Mouse (Mus musculus) left cerebral cortex, adult 9 months (tissue): ENCODE data around the gene Gfra4.

Experiments used
- DNase-seq, 2 experiments: peaks; one replicate each; pipeline ENCODE4 v3.0.0; 2022; ENCODE audit warnings: low spot score in 2 of 2

The Gfra4 gene

DNA sequence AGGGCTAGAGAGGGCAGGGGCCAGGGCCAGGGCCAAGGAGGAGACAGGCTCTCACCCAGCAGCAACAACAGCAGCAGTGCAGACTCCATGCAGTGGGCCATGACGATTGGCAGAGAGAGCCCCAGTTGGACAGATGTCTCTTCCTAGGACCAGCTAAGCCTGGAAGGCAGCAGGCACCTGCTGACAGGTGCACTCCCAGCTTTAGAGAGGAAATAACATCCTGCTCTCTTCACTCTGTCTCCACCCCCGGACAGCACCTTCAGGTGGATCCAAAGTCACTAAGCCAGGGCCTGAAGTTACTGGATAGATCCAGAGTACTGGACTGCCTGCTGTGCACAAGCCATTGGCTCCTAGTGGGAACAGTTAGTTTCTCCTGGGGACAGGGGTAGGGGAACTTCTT, at the start of gene Gfra4:
Gene Gfra4 (minus strand): TSS at position 101 of the 400 bp plus-strand sequence.
- no peak for DNase-seq

DNA sequence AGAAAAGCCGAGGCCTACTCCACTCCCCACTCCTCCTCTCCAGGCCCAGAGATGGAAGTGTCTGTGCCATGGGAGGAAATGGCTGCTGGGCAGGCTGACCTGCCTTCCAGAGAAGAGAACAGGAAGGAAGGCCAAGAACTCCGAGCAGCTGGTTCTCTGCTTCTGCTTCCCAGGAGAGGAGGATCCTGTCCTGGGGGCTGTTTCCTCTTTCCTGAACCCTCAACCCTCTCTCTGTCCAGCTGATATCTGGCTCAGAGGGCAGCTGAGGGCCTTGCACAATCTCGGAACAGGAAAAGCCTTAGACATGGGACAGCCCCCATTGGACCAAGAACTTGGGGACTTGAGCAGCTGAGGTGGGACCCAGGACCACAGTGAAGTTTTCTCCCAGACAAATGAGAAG, 48.0 kb upstream of the Gfra4 start:
- DNase-seq, result no peak

DNA sequence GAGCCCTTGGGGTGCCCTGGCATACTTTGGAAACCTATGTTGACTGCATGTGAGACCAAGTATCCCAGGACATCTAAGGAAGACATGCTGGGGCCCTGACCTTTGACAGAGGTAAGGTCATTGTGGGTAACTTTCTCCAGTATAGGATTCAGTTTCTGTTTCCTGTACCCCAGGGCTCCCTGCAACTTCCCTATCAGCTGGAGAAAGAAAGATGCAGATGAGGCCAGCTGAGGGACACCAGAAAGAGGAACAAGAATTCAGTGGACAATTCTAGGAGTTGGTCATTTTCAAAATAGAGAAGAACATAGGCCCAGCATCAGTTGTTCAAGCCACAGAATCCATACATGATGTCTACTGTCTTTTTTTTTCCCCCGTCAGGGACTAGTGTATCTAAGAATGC, 46.7 kb upstream of the Gfra4 start:
- DNase-seq, result no peak

DNA sequence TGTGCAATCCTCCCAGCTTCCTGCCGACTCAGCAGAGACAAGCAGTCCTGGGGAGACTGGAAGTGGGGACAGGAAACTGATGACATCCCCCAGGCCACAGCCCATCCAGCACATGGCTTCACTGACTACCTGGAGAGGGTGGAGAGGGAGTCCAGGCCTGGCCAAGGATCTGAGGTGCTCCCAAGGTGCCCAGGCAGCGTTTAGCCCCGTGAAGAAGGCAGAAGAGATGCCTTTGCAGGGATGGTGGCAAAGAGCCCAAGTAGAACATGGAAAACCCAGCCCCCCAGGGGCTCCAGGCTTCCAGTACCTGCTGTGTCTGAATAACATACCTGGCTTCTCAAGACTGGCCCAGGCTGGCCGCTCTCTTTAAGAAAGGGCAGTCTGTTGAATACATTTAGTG, 45.7 kb upstream of the Gfra4 start:
- no peak for DNase-seq

DNA sequence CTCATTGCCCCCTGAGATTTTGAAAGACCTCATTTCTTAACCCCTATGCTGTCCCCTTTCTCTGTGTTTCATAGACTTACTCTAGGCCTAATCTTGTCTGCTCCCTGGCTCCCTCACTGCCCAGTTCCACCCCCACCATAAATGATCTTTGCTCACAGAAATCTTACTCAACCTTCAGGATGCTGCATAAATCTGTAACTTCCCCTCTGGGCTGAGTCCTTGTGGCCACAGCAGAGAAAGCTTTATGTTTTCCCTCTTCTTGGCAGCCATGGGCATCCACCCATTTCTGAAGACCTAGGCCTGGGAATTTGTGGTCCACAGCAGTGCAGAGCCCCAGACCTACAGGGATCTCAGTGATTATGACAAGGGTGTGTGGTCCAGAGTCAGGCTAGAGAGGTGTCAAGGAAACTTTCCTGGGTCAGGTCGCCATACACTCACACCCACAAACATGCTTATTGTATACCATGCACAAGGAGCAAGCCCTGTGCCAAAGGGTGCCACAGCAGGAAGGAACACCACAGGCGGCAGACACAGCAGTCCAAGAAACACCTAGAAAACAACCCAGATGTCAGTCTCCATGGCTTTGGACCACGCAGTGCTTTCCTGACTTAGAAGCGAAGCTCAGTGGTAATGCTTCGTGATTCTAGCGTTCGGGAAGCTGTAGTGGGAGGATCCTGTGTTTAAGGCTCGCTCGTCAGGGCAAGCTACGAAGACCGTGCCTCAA, 43.9 kb upstream of the Gfra4 start, which contains the start of gene Siglec1:
Gene Siglec1 (minus strand): TSS at position 99 of the 724 bp plus-strand sequence.
- DNase-seq, result no peak

DNA sequence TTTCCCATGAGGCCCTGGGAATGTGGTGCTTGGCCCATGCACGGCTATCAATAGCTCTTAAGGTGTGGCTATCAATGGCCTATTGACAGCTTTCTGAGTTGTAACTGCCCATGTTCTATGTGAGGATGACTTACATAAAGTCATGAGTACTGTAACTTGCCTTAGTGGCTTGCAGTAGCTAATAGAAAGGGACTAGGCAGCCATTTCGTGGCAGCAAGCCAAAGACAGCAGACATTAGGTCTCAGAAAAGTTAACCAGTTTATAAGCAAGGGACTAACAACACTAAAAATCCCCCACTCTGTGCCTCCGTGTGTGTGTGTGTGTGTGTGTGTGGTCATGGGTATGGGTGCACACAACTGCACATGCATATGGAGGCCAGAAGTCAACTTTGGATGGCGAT, 41.3 kb upstream of the Gfra4 start:
- no peak for DNase-seq

DNA sequence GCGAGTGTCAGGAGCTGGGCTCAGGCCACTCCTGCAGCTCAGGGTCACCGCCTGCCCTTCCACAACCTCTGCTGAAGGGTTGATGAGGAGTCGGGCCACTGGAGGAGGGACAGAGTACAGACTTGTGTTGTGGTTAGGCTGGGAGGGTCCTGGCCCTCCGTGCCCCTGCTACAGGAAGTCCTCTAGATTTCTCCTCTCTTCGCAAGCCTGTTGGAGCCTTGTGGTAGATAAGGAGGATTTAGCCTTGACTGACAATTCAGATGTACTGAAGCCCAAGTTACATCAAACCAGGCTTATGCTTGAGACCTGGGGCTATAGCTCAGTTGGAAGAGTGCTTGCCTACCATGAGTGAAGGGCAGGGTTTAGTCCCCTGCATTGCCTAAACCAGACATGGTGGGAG, 37.6 kb upstream of the Gfra4 start:
- no peak for DNase-seq

DNA sequence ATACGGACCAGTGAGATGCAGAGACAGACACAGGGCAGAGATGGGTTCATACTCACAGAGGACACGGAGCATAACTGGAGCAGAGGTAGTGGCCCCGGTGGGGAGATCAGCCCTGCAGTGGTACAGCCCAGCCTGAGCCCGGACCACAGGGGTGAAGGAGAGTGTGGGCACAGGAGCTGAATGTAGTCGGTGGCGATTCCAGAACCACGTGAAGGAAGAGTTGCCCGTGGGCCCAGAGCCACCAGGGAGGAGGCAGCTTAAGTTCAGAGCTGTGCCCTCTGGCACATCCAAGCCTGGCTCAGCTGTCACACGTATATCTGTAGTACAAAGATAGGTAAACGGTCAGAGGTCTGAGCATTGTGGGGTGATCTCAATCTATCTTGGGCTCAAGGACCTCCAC, 29.6 kb upstream of the Gfra4 start:
- no peak for DNase-seq

DNA sequence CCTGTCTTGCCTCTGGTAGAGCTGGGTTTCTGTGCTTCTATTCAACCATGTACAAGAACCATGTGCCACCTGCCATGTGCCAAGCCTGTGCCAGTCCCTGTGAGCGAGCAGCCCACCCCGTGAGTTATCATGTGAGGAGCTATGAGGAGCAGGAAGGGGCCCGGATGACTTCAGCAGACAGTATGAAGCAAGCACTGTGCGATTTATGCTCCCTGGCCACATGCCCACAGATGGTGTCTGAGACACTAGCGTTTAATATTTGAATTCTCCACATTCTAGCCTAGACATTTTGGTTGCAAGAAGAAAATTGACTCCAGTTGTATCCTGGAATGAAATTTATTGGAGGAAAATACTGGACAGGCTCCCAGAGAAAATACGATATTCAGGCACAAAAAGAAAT, 24.6 kb upstream of the Gfra4 start:
- no peak for DNase-seq

DNA sequence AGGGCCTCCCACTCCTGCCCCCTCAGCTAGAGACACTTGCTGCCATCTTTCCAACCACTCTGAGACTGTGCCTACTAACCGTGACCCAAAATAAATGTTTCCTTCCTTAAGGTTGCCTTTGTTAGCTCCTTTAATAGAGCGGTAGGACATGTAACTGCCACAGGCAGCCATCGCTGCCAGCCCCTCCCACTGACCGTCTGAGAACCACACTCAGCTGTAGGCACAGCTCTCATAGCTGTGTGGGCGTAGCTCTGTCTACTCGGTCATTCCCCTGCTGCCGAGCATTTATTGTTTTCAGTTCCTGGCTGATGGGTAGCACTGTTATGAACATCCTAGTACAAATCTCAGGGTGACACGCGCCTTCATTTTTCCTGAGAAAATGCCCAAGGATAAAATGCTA, 23.5 kb upstream of the Gfra4 start:
- DNase-seq, result no peak

DNA sequence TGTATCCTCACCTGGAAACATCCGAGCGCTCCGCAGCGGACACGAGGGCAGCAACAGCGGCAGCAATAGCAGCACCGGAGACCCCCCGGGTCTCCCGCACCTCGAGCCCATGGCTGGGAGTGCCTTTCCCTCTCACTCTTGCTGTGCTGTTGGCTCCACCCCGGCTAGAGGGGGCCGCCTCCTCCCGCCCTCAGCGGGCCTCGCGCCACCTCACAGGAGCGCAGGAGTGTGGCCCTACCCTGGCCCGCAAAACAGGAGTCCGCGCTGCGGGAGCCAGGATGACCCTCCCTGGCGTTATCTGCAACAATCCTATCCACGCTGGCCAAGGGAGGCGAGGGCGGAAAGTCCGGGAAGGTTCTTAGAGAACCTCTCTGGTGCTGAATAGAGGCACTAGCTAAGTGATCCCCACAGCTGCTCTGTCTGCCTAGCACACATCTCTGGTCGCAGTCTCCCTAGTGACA, 20.5 kb upstream of the Gfra4 start, which contains the start of gene Adam33:
Gene Adam33 (minus strand): TSS at position 411 of the 461 bp plus-strand sequence.
- DNase-seq, result no peak

DNA sequence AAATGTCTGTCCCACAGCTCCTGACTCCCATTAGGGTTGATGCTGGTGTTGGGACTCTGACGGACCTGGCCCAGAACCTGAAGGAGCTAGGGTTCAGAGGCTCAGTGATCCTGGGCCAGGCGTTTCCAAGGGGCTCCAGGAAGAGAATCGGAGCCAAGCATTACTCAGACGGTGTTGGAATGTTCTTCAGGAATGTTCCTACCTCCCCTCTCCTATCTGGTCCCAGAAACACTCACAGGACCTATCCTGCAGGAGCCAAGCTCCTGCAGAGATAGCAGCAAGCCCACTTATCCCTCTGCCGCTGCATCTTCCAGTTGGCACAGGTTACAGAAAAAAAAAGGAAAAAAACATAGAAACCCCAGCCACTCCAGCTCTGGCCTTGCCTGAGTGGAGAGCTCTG, 18.7 kb upstream of the Gfra4 start:
- DNase-seq, result no peak

DNA sequence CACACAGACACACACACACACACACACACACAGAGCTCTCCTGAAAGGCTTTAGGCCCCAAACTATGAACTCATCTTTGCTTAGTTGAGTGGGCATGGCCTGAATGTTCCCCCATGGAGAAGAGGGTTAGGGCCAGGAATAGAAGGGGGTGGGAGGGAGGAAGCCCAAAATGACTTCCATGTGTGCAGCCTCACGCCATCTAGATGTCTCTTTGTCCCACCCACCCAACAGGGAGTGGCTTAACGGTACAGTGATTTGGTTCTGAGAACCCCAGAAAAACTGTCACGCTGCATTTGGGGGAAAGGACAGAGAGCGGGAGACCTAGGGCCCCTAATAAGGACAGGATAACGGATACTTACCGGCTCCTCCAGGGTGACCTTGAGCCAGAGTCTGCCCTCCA, 17.9 kb upstream of the Gfra4 start:
- no peak for DNase-seq

DNA sequence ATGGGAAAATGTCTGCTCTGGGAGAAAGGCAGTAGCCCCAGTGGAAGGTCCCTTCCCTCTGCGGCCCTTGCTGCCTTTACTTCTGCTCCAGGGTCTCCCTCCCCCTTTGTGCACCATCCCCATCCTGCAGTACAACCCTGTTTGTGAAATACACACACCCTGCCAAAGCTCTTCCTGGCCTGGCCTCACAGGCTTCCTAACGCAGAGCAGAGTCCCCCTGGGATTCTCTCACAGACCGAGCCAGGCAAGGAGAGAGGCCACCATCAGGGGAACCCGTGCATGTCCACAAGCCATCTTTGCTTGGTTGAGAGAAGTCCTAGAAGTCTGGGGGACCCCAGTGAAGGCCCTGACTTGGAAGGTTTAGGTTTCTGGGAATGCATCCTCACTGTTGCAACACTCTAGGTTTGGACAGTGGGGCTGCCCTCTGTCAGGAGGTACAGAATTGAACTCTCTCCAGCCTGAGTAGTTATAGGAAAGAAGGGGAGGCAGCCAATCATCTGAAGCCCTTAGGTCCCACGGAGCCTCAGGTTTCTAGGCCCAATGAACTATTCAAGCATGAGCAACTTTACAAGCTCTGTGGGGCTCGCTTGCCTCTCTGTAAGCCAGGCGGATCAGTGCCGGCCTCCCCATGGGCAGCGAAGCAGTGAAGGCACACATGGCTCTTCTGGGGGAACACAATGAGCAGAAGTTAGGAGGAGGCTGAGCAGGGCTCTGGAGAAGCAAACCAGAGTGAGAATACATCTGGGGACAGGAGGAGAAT, 17.1 kb upstream of the Gfra4 start:
- no peak for DNase-seq

DNA sequence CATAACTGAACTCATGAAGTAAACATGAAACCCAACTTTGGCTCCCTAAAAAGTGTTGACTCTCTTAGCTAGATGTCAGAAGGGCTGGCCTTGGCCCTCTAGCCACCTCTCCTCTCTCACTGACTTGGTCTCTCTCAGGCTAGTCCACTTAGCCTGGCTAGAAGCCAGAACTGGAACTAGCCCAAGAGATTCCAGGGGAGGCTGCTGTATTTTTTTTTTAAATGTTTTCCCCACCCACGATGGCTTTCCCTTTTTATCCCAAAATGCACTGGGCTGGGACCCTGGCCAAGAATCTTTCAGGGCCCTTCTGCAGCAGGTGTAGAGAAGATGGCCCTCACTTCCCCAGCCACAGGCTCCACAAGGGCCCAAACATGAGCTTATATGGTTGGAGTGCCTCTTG, 16.5 kb upstream of the Gfra4 start:
- DNase-seq, result peak in 1 of 2 experiments; percentile 32

DNA sequence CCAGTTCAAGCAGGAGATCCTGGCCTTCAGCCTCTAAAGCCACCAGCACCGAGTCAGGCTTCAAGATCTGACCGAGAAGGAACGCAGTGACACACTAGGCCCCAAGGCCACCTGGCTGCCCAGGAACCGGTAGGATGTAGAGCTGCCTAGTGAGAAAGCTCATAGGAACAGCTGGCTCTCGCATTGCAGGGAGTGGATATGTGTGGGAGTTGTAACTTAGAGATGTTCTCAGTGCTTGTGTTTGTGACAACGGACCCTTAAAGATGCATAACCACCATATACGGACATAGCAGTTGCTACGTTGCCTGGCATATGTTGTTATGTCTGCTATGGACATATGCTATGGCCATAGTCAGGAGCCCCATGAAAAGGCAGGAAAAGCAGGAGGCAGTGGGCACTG, 15.8 kb upstream of the Gfra4 start:
- DNase-seq, result no peak

DNA sequence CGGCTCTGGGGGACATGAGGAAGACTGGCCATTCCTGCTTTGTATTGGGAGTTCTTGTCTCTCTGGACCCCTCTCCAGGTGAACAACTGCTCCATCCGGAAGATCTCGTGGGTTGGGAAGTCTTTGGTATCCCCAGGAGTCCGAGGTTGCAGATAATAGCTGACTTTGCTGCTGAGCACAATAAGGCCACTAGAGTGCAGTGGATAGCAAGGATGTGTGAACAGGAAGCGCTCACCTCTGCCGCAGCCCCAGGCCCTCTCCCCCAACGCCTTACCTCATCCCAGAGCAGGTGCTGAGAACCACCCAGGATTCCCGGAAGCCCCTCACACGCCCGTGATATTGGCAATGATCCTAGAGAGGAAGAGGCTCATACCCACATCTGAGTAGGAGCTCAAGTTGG, 13.3 kb upstream of the Gfra4 start:
- DNase-seq, result no peak

DNA sequence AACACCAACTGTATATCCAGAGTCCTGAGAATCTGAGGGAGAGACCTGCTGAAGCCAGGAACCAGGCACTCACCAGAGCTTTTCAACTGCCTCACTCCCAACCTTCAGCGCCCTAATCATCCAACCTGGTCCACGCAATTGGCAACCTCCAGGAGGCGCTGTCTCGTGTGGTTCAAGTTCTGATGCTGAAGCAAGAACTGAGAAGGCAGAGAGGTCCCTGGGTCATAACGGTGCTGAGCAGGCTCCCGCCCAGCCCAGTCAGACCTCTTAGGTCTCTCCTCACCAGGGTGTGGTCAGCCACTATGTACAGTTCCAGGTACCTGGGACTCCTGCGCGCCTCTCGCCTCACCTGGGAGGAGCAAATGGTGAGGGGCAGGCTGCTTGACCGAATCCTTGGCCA, 12.7 kb upstream of the Gfra4 start:
- DNase-seq, result peak in 1 of 2 experiments; percentile 41

DNA sequence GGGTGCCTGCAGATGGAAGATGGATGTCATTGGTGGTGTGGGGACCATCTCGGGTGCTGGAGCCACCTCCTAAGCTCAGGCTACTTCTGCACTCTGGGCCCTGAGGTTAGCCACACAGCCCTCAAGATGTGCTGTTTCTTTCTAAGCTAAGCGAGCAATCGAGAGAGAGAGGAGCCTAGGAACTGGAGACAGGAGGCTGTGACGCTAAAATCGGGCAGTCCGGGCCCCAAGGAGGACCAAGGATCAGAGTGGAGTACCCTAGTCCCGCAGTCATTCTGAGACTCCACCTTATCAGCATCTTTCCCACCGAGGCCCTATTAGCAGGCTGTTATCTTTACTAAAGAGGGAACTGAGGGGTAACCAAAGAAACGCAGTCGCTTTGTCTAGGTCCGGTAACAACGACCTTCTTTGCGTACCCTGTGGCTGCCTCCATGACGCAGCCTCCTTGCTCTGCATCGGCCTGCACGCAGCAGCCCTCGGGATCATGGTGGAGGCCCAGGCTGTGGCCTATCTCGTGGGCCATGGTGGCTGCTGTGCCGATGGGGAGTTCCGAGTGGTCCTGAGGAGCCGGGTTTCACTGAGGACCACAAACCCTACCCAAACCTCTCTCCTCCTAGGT, 11.9 kb upstream of the Gfra4 start:
- no peak for DNase-seq

DNA sequence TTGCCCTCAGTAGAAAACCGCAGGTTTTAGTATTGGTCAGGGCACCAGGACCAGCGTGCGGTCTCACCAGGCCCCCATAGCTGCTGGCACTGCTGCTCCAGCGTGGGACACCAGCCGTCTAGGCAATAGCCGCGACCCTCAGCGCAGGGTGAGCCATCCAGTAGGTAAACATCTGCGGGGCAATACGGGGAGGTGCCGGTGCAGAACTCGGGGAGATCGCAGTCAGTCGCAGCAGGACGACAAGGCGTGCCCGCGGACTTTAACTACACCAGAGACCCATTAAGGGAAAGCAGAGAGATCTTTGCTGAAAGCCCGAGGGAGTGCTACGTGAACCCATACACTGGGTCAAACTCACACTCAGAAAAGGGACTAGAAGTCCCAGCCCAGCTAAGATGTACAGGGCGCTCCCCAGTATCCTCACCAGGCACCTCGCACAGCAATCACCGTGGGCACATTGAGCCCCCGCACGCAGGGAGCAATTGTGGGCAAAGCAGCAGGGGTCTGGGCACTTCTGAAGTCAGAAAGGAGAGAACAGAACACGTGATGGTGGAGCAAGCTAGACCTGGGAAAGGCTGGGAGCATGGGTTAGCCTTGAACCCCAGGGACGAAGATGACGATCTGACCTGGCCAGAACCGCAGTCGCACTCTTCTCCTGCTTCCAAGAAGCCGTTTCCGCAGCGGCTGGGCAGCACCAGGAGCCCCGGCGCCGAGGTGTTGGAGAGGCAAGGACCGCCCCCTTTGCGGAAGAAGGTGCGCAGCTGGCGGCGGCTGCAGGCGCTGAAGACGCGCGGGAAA, 11.2 kb upstream of the Gfra4 start:
- DNase-seq, result no peak

DNA sequence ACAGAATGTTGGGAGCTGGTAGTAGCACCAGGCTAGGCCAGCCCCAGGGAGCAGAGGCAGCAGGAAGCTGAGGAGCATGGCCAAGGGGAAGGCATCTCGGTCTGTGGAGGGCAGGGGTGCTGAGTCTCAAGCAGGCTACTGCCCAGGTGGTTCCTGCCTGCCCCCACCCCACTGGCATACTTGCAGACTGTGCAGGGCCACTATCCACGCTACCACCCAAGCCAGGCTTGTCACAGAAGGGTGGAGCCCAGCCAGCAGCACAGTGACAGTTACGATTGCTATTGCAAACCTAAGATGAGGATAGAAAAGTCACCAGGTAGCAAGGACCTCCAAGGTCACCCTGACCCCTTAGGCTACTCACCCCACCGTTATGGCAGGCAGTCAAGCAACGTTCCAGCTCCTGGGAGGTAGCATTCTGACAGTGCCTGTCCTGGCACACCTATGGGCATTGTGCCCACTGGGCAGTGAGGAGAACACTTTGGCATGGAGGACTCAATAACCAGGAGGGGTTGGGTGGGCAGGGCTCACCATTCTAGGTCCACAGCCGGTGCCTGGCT, 10.1 kb upstream of the Gfra4 start:
- no peak for DNase-seq

DNA sequence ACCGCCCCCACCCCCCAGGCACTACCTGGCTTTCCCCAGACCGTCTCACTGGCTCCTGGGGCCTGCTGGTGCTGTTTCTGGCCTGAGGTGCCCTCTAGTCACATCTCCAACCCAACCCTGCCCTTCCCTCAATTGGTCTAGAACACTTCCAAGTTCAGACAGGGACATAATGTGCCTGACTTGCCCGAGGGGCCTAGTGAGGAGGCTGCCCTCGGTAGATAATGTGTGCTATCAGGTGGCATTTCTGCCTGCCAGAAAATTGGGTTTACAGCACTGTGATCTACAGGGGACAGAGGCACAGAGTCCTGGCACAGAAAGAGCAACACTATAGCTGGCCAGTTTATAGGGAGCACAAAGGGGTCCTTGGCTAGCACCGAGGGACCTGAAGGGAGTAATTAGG, 9.2 kb upstream of the Gfra4 start:
- DNase-seq, result no peak
